Mouse (Mus musculus) hindbrain, embryonic 10.5 days (tissue): Measurements from ENCODE around the gene Akap14. TPM values are rescaled to one million over a fixed set of nuclear protein-coding genes. Genes with fewer than 3 reads are reported as not detected.
"Not testable (repeated sequence)": the region's sequence is repeated elsewhere in the genome, so short reads cannot be mapped to it uniquely, and the experiment has no call there.

ENCODE experiments used
- DNase-seq: peaks from one replicate; pipeline ENCODE4 v3.0.0-alpha.2; 2017; ENCODE audit warnings: low spot score
- H3K27ac ChIP-seq: fragments of 300-500 bp; sonication (generic); 2 replicates; pipeline ENCODE4 v1.5.1; 2016; ENCODE audit warnings: mild to moderate bottlenecking, moderate library complexity
- H3K27me3 ChIP-seq: fragments of 300-500 bp; sonication (generic); 2 replicates; pipeline ENCODE4 v1.6.1; 2016; ENCODE audit warnings: mild to moderate bottlenecking; ENCODE audit not compliant: poor library complexity, insufficient read depth, severe bottlenecking
- H3K36me3 ChIP-seq: fragments of 300-500 bp; sonication (generic); 2 replicates; pipeline ENCODE4 v1.6.1; 2016; ENCODE audit warnings: mild to moderate bottlenecking, moderate library complexity
- H3K4me1 ChIP-seq: fragments of 300-500 bp; sonication (generic); replicated peaks from 2 replicates; pipeline ENCODE4 v1.6.1; 2016; ENCODE audit warnings: mild to moderate bottlenecking
- H3K4me3 ChIP-seq: fragments of 300-500 bp; sonication (generic); 2 replicates; pipeline ENCODE4 v1.5.1; 2016; ENCODE audit warnings: mild to moderate bottlenecking, moderate library complexity
- H3K9me3 ChIP-seq: fragments of 300-500 bp; sonication (generic); 2 replicates; pipeline ENCODE4 v1.6.1; 2016; ENCODE audit warnings: mild to moderate bottlenecking, moderate library complexity
- WGBS: fragments of 180-500 bp; shearing (Covaris S2); methylation state at CpG from one replicate; pipeline ENCODE4 v1.1.7; 2016; 5-methylcytosine and 5-hydroxymethylcytosine counted together
- polyA plus RNA-seq: library from polyadenylated mRNA; unstranded; fragments of >200 nt; fragmentation: Nextera tagmentation; extraction: Ambion mirVana; gene quantifications from 2 replicates; pipeline ENCODE4 v1.2.1, GENCODE M21; 2016

The Akap14 gene
- polyA plus RNA-seq: 0.17 and 0.35 TPM in 2 replicates

DNA sequence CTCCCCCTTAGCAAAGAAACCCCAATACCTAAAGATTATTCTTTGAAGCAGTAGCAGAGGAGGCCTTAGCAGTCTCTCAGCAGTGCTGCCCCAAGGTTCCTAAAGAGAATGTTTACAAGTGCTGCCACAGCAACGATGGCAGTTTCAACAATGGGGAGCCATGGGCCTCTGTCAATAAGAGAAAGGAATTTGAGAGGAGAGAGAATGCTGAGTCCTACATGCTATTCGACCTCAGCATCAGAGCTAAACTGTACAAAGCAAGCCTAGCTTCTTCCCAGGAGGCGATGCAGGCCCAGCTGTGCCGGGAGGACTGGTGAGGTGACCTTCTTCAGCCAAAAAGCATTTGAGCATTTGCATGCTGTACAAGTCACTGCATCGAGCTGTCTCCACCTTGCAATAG is at the start of gene Akap14:
Gene Akap14, minus strand, starts transcription at position 101 of the 400 bp plus-strand sequence.
- H3K36me3 ChIP-seq: no peaks in the 10 kb centered on the region

DNA sequence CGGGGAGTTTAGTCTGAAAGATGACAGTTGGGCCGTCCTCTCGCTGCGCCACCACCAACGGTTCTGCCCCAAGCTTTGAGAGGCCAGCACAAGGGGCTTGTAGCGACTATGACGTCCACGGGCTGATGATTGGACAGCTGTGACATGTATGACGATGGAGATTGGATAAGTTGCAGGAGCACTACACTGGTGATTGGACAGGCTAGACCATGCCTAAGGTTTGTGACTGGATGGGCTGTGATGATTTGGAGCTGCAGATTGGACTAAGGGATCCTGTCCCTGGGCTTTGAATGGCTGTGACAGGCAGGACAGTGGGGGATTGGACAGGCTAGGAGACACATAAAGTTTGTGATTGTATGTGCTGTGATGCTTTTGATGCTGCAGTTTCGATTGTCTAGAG is 42.3 kb upstream of the Akap14 start, which contains the start of gene Gm9:
Gene Gm9, minus strand, starts transcription at position 101 of the 400 bp plus-strand sequence.
- H3K4me3 ChIP-seq: no peak within 1 kb of the TSS
- H3K4me1 ChIP-seq: no peaks in the 10 kb centered on the region
- H3K36me3 ChIP-seq: no peaks in the 10 kb centered on the region
- H3K9me3 ChIP-seq: no peaks in the 10 kb centered on the region
- WGBS: 89% methylated on average over 10 of the region's 10 CpGs
- no peak for DNase-seq
- no peak within 1 kb of the TSS for H3K27ac ChIP-seq
- no peaks in the 10 kb centered on the region for H3K27me3 ChIP-seq

More for the DNA sequence above, at the start of gene Akap14:
- Histone ChIP-seq H3K4me1 (no peaks in the 10 kb centered on the region), H3K27ac (no peak within 1 kb of the TSS), H3K9me3 (no peaks in the 10 kb centered on the region), H3K27me3 (no peaks in the 10 kb centered on the region), H3K4me3 (no peak within 1 kb of the TSS)
- WGBS: 35% methylated on average over 5 of the region's 5 CpGs
- DNase-seq: peak; percentile 6

DNA sequence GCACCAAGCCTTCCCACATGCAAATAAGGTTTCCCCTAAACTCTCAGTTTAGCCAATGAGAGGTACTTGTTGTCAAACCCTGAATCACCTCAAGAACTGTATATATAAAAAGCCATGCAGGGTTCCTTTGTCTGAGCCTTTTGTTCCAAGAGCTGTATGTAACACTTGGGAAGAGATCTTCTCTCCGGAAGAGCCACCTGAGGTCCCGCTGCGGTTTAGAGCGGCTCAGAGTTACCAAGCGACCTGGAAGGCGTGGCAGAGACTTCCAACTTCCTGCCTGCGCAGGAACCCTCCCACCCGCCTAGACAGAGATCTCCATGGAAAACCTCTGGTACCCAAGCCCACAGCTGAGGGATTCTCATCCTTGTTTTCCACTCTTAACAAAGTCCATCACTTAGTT is 30.0 kb upstream of the Akap14 start:
- no peak overlapping the region for H3K27ac ChIP-seq
- no peak overlapping the region for H3K4me3 ChIP-seq
- 59% methylated on average over 8 of the region's 8 CpGs for WGBS
- H3K9me3 ChIP-seq: no peaks in the 10 kb centered on the region
- DNase-seq: no peak
- H3K27me3 ChIP-seq: no peaks in the 10 kb centered on the region
- H3K36me3 ChIP-seq: no peaks in the 10 kb centered on the region
- H3K4me1 ChIP-seq: no peaks in the 10 kb centered on the region

DNA sequence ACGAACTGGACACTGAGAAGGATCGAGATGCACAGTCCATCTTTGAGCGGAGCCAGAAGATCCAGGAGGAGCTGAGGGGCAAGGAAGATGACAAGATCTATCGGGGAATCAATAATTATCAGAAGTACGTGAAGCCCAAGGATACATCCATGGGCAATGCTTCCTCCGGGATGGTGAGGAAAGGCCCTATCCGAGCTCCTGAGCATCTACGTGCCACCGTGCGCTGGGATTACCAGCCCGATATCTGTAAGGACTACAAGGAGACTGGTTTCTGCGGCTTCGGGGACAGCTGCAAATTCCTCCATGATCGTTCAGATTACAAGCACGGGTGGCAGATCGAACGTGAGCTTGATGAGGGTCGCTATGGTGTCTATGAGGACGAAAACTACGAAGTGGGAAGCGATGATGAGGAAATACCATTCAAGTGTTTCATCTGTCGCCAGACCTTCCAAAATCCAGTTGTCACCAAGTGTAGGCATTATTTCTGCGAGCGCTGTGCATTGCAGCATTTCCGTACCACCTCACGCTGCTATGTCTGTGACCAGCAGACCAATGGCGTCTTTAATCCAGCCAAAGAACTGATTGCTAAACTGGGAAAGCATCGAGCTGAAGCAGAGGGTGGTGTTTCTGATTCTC is 23.2 kb upstream of the Akap14 start:
- 31% methylated on average over 28 of the region's 28 CpGs for WGBS
- Histone ChIP-seq H3K36me3 (peaks cover 3% of the 10 kb centered on the region; the same call in 1 of the 2 replicates), H3K4me3 (peak overlapping the region; percentile 63), H3K27ac (peak overlapping the region; percentile 85), H3K9me3 (peaks cover 4% of the 10 kb centered on the region; the same call in 1 of the 2 replicates), H3K27me3 (no peaks in the 10 kb centered on the region), H3K4me1 (no peaks in the 10 kb centered on the region)
- no peak for DNase-seq

DNA sequence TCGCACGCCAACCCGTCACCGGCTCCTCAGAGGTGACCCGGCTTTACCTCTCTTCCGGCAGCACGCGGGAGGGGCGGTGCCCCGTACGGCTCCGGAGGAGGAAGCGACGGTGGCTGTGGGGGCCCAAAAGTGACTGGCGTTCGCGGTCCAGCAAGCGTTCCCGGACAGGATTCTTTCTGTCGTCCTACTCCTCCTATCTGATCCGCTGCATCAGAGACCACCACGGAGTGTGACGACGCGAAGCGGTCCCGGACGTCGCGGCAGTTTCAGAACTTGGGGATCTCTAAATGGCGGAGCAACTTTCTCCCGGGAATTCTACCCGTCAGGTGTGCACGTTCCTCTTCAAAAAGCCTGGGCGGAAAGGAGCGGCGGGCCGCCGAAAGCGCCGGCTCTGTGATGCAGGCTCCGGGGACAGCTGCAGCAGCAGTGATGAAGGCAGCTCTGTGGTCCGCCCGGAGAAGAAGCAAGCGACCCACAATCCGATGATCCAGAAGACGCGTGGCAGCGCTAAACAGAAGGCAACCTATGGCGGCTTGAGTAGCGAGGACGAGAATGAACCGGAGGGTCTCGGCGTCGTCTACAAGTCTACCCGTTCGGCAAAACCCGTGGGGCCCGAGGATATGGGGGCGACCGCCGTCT is 22.6 kb upstream of the Akap14 start, which contains the start of the genes Ndufa1 and Rnf113a1:
Gene Ndufa1, minus strand, starts transcription at position 59 of the 639 bp plus-strand sequence.
Gene Rnf113a1, plus strand, starts transcription at position 141 of the 639 bp plus-strand sequence.
- H3K27ac ChIP-seq: peak within 1 kb of the TSS; percentile 85
- H3K4me1 ChIP-seq: no peaks in the 10 kb centered on the region
- peak within 1 kb of the TSS; percentile 63 for H3K4me3 ChIP-seq
- WGBS: 17% methylated on average over 63 of the region's 63 CpGs
- peaks cover 4% of the 10 kb centered on the region; the same call in 1 of the 2 replicates for H3K9me3 ChIP-seq
- peaks cover 4% of the 10 kb centered on the region; the same call in 1 of the 2 replicates for H3K36me3 ChIP-seq
- peak; percentile 79 for DNase-seq
- H3K27me3 ChIP-seq: no peaks in the 10 kb centered on the region

DNA sequence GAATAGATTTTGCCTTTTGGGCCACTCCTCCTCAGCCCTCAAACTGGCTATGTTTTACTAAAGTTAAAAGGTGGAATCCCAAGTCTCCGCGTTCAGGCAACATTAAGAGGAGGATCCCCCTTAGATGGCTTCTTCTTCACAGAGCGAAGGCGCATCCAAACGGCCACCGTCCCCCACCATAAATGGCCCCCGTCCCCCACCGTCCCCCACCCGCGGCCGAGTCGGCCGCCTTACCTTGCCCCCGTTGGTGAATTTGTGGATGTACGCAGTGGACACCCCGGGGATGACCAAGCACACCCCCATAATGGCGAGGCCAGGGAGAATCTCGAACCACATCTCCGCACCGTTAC is 22.1 kb upstream of the Akap14 start:
- H3K9me3 ChIP-seq: peaks cover 4% of the 10 kb centered on the region; the same call in 1 of the 2 replicates
- H3K4me1 ChIP-seq: no peaks in the 10 kb centered on the region
- WGBS: 19% methylated on average over 20 of the region's 20 CpGs
- H3K4me3 ChIP-seq: peak overlapping the region; percentile 63
- no peak for DNase-seq
- H3K27me3 ChIP-seq: no peaks in the 10 kb centered on the region
- peaks cover 4% of the 10 kb centered on the region; the same call in 1 of the 2 replicates for H3K36me3 ChIP-seq
- H3K27ac ChIP-seq: peak overlapping the region; percentile 85

DNA sequence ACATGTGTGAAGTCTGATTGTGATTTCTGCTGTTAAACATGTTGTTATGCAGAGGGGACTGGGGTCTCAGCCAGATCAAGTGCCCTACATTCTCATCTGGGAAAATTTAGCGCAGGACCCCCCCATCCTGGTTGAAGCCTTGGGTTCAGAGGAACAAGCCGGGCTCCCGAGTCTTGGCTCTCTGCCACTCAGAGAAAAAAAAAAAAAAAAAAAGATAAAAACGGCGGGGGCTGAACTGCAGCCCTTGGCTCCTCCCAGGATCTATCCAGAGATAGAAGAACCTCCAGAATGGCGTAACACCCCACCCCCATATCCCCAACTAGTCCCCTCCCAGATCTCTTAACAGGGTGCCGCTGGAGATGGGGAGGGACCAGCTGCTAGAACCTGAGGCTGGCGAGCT is 15.8 kb upstream of the Akap14 start:
- H3K36me3 ChIP-seq, H3K4me1 ChIP-seq, H3K27me3 ChIP-seq, H3K4me3 ChIP-seq, DNase-seq, H3K27ac ChIP-seq, H3K9me3 ChIP-seq: not testable (repeated sequence)
- 78% methylated on average over 8 of the region's 8 CpGs for WGBS

DNA sequence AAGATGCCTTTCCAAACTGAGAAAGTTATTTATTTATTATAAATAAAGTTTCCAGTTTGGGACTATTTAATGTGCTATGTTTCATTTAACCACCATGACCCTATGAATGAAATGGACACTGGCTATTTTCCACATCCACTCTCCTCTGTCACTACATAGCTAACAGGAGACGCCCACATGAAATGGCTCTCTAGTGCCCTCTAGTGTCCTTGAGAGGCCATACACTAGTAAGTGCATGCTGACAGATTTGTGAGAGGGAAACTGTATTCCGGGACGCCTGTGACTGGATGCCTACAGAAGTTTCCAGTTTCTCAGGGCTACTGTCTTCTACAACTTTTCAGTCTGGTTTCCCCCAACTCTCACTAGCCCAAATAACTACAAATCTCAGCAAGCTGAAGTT is 1.6 kb downstream of the Akap14 start:
- 0 out of 2 replicates have a peak, but pooled peaks cover 3% of the 10 kb centered on the region for H3K36me3 ChIP-seq
- peak; percentile 23 for DNase-seq
- peaks cover 4% of the 10 kb centered on the region for H3K27me3 ChIP-seq
- no peak overlapping the region for H3K4me3 ChIP-seq
- H3K27ac ChIP-seq: no peak overlapping the region
- H3K4me1 ChIP-seq: no peaks in the 10 kb centered on the region
- 34% methylated on average over 3 of the region's 3 CpGs for WGBS
- no peaks in the 10 kb centered on the region for H3K9me3 ChIP-seq

DNA sequence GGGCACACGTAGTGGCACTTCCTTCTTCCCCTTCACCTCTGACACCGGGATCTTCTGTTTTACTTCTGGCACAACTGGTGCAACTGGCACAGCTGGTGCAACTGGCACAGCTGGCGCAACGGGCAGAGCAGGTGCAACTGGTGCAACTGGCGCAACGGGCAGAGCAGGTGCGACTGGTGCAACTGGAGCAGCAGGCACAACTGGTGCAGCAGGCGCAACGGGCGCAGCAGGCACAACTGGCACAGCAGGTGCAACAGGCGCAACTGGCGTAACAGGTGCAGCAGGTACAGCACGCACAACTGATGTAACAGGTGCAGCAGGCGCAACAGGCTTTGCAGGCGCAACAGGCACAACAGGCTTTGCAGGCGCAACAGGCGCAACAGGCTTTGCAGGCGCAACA is 5.5 kb downstream of the Akap14 start:
- no peak overlapping the region for H3K27ac ChIP-seq
- no peak for DNase-seq
- H3K27me3 ChIP-seq: peaks cover 4% of the 10 kb centered on the region
- no peak overlapping the region for H3K4me3 ChIP-seq
- no peaks in the 10 kb centered on the region for H3K9me3 ChIP-seq
- H3K4me1 ChIP-seq: no peaks in the 10 kb centered on the region
- H3K36me3 ChIP-seq: 0 out of 2 replicates have a peak, but pooled peaks cover 3% of the 10 kb centered on the region
- WGBS: 75% methylated on average over 18 of the region's 18 CpGs

DNA sequence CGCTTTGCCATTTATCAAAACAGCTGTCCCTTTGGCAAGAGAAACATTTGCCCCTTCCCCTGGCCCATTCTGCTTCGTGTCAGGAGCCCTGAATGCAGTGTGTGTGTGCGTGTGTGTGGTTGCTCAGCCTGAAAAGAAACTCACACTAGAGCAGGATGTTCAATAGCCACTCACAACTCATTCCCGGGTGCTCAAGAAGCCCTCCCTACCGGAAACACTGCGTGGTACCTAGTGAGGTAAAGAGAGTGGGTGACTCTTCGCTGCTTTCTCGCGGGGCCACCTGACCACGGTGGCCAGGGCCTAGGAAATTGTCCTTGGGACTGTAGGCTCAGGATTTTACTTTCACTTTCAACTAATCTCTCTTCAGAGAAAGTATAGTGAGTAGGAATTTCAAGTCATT is 7.5 kb downstream of the Akap14 start:
- Histone ChIP-seq H3K4me1 (no peaks in the 10 kb centered on the region), H3K4me3 (no peak overlapping the region), H3K36me3 (peaks cover 6% of the 10 kb centered on the region), H3K9me3 (no peaks in the 10 kb centered on the region), H3K27me3 (peaks cover 4% of the 10 kb centered on the region), H3K27ac (no peak overlapping the region)
- no peak for DNase-seq
- 77% methylated on average over 10 of the region's 10 CpGs for WGBS

DNA sequence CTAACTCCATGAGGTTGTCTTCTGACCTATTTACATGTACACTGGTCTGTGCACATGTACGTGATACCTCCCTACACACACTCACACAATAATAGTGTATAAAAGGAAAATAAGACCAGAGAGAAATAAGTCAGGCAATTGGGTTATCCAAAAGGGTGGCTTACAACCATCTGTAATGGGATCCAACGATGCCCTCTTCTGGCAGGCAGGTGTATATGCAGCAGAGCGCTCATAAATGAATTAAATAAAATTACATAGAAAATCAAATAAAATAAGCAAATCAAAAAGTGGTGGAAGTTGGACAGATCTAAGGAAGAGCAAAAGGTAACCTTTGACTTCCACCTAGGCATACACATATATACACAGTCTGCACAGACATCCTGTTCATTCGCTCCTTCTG is 10.8 kb downstream of the Akap14 start:
- Histone ChIP-seq H3K27ac (no peak overlapping the region), H3K4me3 (no peak overlapping the region), H3K36me3 (peaks cover 31% of the 10 kb centered on the region), H3K4me1 (no peaks in the 10 kb centered on the region), H3K27me3 (no peaks in the 10 kb centered on the region), H3K9me3 (no peaks in the 10 kb centered on the region)
- 57% methylated on average over 4 of the region's 4 CpGs for WGBS
- no peak for DNase-seq

DNA sequence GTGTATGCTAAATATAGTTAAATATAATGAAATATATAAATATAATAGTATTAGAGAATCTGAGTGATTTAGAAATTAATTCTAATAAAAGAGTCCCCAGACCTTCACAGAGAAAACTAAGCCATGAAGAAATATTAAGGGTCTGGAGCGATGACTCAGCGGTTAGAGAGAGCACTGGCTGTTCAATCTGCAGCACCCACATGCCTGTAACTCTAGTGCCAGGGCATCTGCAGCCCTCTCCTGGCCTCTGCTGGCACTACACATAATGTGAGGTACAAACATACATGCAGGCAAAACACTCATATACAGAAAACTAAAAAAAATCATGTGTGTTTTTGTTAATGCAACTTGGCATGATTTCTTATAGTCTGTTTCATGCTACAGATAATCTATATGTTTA is 23.7 kb downstream of the Akap14 start:
- peak; percentile 8 for DNase-seq
- Histone ChIP-seq H3K36me3 (peaks cover 58% of the 10 kb centered on the region), H3K9me3 (no peaks in the 10 kb centered on the region), H3K4me1 (no peaks in the 10 kb centered on the region), H3K27me3 (no peaks in the 10 kb centered on the region), H3K27ac (no peak overlapping the region), H3K4me3 (no peak overlapping the region)
- 91% methylated on average over 2 of the region's 2 CpGs for WGBS

DNA sequence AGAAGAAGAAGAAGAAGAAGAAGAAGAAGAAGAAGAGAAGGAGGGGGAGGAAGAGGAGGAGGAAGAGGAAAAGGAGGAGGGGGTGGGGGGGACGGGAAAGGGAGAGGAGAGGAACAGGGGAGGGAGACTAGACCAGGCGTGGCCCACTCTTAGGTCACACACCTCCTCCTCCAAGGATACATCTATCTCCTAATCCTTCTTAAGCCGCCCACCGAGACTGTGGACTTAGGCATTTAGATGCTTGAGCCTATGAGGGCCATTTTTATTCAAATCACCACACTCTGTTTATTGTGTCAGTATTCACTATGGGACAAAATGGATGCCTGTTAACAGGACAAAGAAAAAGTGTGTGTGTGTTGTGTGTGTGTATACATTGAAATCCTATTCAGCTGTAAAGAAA is 24.1 kb downstream of the Akap14 start:
- not testable (repeated sequence) for H3K4me3 ChIP-seq, H3K9me3 ChIP-seq, H3K27ac ChIP-seq, H3K4me1 ChIP-seq, H3K27me3 ChIP-seq, DNase-seq
- WGBS: 61% methylated on average over 2 of the region's 4 CpGs
- H3K36me3 ChIP-seq: peaks cover 58% of the 10 kb centered on the region
